Mouse (Mus musculus) urinary bladder, postnatal 36 days (tissue): Measurements from ENCODE around the gene Gstz1.

Experiments
- DNase-seq, 2 experiments: peaks; one replicate each; pipeline ENCODE4 v3.0.0; 2022; ENCODE audit warnings: low spot score in 2 of 2, mixed read lengths in 1 of 2

The Gstz1 gene

DNA sequence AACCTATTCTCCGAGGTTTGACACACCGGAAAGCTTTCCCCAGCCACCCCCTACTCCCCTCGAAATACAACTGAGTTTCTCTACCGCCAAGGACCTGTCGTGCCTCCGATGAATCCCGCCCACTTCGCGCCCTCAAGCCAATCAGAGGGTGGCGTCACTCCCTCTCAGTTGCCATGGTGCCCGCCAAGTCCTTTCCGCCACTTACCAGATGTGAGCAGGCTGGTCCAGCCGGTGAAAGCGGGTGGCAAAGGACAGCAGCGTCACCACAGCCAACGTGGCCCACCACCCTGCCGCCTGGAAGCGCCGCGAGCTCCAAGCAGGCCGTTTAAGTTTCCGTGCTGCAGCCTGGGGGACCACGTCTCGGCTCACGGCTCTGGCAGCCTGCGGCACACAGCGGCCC lies at the start of gene Gstz1:
TSS of gene Gstz1 (plus strand) at position 200 of the 400 bp plus-strand sequence.
- DNase-seq: peak; percentile 75 to 87

DNA sequence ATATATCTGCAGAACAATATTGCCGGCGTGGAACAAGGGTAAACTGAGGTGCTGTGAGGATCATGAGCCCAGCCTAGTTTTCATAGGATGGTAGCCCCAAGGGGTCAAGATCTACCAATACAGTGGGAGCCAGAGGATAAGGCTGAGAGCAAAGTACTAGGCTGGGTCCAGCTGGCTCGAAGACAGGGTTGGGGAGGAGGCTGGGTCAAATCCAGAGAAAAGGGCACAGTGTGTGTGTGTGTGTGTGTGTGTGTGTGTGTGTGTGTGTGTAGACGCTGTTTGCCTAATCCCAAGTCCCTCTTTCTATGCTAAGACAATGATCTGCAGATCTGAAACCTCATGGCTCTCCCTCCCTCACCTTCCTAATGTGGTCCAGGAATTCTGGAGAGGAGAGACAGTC lies 46.6 kb upstream of the Gstz1 start:
- DNase-seq: no peak

DNA sequence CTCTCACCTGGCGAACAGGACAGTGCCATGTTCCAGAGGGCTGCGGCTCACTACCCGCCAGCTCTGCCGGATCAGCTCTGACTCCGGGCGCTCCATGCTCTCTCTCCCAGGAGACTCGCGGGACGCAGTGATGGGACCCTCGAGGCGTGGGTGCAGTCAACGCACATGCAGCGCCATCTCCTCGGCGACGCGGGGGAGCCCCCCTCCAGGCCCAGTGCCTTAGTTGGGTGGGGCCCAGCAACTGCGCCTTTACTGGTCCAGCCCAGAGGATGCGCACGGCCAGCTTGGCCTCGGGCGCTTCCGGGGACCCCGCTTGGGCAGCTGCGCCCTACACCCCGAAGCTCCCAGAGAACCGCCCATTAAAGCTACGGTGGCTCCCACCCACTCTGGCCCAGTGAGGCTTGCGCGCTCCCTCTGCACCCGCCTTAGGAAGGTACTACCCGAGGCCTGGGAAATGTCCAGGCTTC lies 44.8 kb upstream of the Gstz1 start, which contains the start of gene Ngb:
TSS of gene Ngb (minus strand) at position 375 of the 467 bp plus-strand sequence.
- no peak for DNase-seq

DNA sequence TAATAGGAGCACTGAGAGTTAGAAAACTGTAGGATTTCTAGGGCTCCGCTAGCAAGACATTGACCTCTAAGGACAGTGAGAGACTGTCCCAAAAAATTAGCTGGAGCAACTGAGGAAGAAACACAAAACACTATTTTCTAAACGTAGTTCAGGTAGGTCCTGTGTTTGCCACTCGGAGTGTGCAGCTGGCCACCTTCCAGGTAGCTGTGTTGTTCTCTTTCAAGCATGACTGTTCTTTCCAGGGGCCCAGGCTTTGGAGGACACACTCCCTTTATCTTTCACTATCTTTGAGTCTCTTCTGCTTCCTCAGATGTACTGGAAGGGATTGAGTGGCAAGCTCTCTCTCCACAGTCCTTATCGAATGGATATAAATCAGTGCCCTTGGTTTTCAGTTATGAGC lies 43.5 kb upstream of the Gstz1 start:
- DNase-seq: no peak

DNA sequence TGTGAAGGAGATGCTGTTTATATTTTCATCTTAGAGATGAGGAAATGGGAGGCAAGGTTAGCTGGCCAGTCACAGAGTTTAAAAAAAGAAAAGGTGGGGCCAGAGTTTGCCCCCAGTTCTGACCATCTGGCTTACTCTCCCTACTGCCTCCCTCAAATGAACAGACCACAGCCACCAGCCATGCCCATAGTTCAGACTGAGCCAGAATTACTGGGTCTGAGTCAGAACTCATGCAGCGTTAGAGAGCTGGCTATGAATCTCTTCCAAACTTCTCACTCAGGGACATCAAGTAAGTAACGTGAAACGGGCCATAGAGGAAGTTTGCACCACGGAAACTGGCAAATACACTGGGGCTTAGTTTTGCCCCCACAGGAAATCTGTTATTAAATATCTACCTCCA lies 42.2 kb upstream of the Gstz1 start:
- DNase-seq: no peak

DNA sequence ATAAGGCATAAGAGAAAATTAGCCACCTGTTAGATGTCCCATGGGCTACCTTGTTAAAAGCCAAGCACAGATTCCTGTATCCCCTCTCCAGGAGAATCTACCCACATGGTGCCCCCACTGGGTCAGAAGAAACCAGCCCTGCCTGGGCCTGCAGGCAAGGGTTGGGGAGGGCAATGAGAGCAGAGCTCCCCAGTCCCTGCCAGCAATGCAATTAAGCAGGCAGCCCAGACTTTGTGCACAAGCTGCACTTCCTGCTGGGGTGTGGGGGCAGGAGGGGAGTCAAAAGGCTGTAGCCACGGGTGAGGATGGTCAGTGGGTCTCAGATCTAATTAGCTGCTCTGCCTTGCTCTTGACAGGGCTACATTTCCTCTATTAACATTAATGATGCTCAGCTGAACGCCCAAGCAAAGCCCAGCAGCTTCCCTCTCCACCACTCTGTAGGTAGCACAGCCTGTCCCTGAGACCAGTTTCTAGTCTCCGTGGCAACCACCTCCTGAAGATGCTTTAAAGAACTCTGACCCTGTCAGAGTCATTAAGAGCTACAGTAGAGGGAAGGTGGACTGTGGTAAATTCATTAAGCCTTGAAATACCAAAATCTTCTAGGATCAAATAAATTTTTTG lies 39.5 kb upstream of the Gstz1 start:
- no peak for DNase-seq

DNA sequence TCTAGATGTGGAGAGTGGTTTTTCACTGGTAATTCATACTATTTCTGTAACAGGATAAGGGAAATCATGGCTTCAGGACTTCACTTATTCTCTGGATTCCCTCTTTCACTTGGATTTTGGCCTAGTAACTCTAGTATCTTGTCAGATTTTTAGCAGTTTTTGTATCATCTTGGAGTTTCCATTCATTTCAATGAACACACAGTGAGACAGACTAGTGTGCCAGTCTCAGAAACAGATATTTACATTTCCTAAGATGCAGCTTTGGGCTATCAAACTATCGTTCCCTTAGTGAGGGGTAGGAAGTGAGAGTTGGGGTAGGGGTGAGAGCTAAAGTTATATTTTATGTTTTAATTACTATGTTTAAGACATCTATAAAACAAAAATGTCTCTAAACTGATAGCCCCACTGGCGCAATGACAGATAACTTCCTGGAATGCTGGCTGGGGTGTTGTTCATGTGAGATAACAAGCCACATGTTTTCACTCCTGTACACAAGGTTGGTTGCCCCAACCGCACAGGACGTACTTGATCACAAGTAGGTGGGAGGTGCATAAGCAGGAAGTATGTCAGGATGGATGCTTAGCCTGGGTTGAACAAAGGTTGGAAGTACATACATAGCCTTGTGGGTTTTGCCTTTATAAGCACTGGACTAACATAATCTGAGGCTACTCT lies 24.9 kb upstream of the Gstz1 start:
- DNase-seq: no peak

DNA sequence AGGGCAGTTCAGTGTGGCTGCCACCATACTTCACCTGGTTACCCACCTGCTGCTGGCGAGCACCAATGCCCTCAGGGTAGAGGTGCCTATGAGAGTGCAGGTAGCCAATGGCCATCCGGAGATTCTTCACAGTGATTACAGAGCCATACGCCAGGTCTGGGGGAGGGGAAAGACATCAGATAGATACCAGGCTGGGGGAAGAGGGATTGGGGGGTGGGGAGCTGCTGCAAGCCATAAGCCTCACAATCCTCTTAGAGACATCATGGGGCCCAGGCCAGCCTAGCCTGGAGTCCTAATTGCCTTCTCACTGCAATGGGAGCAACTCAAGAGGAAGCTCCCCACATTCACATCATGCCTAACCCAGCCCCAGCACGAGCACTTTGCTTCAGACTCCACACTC lies 19.7 kb upstream of the Gstz1 start:
- DNase-seq: no peak

DNA sequence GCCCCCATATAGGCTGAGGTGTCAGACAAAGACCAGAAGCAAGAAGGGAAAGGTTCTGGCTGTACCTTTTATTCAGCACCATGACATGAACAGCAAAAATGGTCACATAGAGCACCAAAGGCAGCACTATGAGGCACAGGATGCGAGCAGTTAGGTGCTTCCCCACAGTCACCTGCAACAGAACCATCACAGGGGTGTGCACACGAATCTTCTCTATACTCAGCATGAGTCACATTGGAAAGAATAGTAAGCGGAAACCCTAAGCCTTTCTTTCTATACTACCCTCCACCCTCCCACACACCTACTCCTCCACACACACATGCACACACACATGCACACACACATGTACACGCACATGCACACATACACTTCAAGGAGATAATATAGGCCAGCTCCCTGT lies 16.7 kb upstream of the Gstz1 start:
- no peak for DNase-seq

DNA sequence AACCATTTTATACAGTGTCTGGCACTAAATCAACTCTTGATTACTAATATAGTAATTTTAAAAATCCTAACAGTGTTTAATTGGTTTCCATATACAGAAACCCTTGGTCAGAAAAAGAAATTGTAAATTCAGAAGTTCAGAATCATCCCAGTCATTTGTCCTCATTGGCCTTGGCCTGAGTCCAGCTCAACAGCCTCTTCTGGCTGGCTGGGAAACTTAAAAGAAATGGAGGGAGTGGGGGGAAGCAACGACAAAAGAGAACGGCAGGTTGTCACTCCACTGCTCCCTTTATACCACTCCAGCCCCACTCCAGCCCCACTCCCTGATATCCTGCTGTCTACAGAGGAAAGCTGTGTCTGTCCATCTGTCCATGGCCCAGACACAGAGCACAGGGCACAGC lies 15.8 kb upstream of the Gstz1 start:
- no peak for DNase-seq

DNA sequence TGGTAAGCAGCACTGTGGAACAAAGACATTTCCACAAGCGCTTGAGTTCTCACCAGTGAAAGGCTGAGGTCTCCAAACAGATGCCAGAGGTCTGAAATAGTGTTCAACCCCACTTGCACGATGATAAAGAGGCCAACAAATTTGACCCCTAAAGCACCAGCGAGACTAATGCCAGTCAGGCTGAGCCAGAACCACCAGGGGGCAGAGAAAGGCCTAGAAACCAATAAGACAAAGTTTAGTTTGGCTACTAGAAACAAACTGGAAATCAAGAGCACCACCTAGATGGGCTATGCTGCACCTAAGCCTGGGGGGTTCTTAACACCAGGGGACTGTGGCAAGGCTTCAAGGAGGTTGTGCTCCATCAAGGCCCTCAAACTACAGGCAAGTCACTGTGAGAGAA lies 15.3 kb upstream of the Gstz1 start:
- DNase-seq: peak in 1 of 2 experiments; percentile 7

DNA sequence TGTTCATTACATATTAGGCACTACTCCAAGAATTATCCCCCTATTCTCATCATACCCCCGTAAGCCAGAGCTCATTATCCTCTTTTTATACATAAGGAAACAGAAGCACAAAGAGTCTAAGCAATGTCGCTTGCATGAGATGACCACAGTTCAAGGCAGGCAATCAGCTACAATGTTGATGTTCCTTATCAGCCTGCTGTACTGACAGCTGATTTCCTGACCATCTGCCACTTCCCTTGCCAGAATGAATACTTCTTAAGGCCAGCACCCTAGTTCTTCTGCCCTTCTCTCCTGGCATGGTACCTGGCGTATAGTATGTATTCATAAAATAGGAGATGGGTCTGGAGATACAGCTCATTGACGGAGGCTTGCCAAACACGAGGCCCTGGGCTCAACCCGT lies 14.8 kb upstream of the Gstz1 start:
- no peak for DNase-seq

DNA sequence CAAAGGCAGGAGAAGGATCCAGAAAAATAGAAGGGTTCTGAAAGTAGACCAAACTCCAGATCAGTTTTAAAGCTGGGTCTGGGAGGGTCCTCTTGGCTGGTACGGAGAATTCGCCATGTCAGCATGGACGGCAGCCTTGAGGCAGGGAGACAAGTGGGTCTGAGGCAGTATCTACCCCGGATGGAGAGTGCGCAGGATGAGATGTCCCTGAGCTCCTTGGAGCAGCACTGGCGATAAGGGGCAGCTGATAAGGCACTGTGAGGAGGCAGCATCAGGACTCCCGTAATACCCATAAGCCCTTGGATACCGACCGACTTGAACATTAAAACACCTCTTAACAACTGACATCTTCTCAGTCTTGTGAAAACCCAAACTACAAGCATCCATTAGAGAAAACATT lies 14.2 kb upstream of the Gstz1 start:
- DNase-seq: no peak

DNA sequence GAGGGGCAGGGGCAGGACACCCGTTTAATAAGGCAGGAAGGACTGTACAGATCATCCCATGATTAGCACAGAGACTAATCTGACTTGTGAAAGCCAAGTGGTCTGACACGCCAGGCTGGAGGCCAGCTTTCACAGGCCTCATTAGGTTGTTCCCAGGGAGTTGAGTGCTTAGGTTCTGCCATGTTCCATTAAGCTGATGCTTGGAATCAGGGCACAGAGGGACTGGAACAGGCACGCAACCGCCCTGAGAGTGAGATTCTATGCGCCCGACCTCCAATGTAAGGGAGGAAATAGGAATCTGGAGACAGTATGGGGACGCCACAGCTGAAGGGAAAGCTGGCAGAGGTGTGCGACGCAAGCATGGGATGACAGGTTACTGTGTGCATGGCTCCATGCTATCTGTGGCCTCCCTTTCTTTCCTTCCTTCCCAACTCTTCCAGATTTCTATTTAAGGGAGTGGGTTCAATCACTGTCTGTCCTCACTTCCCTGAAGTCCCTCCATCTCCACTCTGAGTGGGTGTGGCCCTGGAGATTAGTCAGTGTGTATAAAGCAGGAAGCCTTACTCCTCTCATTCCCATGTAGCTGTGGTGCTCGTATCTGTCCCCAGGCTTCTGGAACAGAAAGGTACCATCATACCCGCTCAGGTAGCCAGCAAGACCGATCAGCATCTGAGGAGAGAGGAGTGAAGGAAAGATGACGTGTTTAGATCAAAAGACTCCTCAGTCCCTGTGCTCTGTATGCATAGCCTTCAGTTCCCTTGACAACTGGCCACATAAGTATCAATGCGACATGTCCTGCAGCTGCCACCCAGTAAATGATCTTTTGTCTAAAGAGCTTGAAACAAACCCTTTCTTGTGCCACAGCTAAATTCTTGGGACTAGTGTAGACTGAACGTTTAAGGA lies 9.3 kb upstream of the Gstz1 start:
- no peak for DNase-seq

DNA sequence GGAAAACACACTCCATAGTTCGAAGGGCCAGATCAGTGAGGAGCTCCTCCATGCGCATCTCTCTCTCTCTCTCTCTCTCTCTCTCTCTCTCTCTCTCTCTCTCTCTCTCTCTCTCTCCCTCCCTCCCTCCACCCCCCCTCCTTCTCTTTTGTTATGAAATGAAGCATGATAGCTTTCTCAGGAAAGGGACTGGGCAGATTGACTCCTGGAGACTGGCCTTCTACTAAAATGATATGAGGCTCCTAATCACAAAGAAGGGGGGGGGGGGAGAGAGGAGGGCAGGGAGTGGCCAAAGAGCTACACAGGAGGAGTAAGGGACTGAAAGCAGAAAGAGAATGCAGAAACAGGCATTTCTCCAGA lies 8.6 kb upstream of the Gstz1 start:
- DNase-seq: no peak

DNA sequence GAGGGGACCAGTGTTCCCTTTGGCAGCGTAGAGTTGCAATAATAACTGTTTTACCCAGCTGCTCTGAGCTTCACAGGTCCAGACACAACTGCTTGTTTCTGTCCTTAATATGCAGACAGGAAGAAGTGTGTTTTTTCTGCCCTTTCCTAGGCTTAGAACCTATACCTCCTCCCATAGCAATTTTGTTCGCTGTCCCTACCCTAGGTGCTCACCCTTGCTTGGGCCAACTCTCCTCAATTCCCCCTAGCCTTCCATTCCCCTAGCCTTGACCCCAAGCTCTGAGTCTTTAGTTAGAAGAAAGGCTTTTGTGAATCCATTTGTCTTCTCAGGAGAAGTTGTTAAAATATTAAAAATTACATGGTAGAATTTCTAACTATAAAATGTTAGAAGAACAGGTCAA lies 8.2 kb upstream of the Gstz1 start:
- no peak for DNase-seq

DNA sequence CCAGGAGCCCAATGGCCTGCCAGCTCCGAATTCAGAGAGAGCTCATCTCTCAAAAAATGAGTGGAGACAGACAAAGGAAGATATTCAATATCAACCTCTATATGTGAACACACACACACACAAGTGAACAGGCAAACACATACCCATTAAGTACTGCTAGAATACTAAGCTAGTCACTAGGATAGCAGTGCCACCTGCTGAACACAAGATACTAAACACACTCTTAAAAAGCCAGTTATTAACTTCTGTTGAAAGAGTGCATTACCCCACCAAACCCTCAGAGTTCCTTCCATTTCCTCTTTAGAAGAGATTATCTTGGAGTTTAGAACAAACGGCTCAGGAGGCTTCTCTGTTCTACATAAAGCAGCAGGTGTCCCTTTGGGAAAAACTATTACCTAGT lies 4.8 kb upstream of the Gstz1 start:
- DNase-seq: no peak

DNA sequence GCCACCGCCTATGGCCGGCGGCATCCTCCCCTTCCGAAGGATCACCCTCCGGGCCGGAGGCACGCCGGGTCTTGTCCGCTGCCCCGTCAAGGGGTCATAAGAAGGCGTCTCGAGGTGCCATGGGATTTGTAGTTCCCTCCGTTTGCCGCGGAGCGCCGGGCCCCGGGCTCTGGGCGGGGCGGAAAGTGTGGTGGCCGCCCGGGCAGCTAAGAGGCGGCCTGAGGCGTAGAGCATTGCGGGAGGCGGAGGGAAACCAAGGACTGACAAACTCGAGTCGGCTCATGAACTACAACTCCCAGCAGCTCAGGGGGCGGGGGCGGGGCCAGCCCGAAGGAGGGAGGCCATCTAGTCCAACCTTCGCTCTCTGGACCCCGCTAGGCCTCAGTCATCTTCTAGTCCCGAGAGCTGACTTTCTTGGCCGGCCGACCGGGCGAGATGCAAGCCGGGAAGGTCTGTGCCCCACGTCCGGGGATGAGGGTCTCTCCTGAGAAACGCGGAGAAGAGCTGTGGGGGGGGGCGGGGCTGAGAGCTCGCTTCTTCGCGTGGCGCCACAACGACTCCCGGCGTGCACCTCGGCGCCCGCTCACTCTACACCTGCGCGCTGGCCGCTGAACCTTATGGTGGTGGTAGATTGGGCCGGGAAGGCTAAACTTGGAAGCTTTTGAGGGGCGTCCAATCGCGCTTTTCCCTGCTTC lies 577 bp downstream of the Gstz1 start, which contains the start of gene Pomt2:
TSS of gene Pomt2 (minus strand) at position 574 of the 695 bp plus-strand sequence.
- DNase-seq: peak; percentile 87 to 95

DNA sequence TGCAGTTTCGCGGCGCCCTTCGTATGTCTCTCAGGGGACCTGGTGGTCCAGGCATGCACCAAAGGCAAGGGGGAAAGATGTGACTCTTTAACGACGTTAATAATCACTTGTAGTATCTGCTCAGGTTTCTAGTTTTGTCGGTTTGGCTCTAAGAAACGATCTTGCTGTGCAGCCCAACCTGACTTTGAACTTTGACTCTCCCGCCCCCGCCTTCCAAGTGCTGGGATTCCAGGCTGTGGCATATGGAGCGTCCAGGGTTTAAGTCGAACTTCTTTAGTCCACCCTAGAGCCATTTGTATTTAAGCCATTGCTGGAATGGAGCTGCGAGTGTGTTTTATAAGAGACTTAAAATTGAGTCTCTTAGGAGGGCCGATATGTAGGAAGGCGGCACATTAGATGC lies 1.2 kb downstream of the Gstz1 start:
- DNase-seq: no peak

DNA sequence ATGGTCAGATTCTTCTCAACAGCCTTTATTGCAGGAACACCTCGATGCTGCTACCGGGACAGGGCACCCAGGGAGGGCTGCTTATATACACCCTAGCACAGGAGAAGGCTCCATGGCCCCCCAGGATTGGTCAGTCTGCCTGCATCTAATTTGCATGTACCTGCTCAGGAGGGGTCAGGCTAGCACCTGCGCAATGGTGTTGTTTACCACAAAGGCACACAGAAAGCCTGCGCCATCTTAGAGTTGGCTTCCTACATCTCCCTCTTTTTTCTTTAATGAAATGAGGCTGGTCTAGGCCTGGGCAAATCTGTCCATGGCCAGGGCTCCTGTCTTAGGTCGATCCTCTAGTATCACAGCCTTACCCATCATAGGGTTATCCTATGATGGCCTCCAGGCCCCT lies 2.5 kb downstream of the Gstz1 start:
- DNase-seq: no peak

DNA sequence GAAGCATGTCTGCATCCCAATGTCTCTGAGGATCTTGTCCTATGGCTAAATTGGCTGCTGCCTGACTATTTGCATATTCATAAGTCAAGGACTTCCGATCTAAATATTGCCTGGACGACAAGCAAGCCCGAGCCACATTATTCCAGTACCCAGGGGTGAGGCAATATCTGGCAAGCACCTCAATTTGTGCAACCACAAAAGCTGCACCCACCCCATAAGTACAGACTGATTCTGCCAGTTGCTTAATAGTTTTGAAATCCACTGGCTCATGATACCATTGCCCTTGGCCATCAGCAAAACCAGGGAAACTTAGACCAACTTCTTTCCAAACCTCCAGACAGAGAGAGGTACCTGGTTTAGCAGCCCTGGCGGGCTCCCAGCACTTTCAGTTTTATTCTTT lies 7.5 kb downstream of the Gstz1 start:
- peak in 1 of 2 experiments; percentile 37 for DNase-seq

DNA sequence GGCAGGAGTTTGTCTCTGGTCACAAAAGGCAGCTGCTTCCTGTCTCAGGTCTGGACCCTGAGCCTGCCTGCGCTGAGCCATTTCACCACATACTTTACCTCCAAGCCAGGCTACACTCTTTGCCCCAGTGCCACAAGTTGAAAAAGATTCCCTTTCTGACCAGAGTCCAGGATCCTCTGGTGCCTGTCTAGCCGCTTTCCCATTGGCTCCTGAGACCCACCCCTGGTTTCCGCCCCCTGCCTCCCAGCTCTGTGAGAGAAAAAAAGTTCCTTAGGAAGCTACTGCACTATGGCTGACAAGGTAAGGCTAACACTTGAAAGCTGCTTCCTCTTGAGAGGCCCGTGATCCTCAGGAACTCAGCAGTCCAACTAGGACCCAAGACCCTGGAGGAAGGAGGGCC lies 10.4 kb downstream of the Gstz1 start:
- DNase-seq: peak in 1 of 2 experiments; percentile 22
